Mouse (Mus musculus): Measurements from ENCODE around the gene Nbas. TPM values are rescaled to one million over a fixed set of nuclear protein-coding genes. Genes with fewer than 3 reads are reported as not detected.

Gene Nbas
- total RNA-seq (2021) = 10 to 100 TPM; 16.0 to 17.7 TPM
- long read RNA-seq, experiment 1, full-length matches to known transcripts = 4 of 18 reads
- long read RNA-seq, experiment 1, partial matches to known transcripts = 6 of 18 reads
- long read RNA-seq, experiment 1, other reads (novel, unspliced or antisense) = 8 of 18 reads
- long read RNA-seq, experiment 2, full-length matches to known transcripts = 4 of 22 reads
- long read RNA-seq, experiment 2, partial matches to known transcripts = 14 of 22 reads
- long read RNA-seq, experiment 2, other reads (novel, unspliced or antisense) = 4 of 22 reads

- DNase-seq = peak; percentile 87
Observed at GRCm38 (mm10) chr12:13268826-13269449, at the start of gene Nbas. Nbas (plus strand) TSS chr12:13269133.

- DNase-seq = no peak
Observed at GRCm38 (mm10) chr12:13242453-13242852, 26.5 kb upstream of the Nbas start.

DNA sequence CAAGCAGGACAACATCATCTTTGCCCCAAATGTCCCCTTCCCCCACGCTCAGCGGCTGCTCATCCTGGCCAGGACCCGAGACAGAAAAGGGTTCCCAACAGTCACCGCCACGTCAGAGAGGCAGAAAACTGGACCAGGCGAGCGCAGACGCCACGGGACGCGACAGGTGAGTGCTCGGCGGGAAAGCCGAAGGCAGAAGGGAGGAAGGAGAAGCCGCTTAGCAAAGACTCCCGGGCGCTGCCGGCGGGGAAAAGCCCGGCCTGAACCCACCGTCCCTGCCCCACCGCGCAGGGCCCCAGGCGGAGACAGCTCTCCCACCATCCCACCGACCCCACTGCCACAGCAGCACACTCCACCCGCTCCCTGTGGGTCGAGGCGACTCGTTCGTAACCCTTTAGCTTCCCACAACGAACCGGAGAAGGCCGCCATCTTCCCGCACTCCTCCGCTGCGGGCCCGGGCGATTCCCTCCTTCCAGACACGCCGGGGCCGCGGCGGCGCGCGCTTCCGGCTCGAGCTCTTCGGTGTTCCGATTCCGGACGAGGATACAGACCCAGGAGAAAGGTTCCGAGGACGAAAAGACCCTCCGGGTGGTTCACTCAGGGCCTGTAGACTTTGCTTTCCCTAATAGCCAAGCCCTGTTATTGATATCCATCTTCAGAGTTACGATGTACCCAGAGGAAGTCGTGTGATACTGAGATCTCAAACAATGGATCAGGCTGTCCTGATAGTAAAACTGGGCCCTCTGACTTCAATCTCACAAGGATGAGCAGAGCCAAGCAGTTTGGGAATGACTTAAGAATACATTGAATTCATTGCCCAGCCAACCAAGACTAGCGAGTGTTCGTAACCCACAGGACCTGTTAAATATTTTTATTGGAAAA lies 20.0 kb upstream of the Nbas start, which contains the start of gene Ddx1:
TSS of gene Ddx1 (minus strand) at position 523 of the 882 bp plus-strand sequence.
- DNase-seq = peak; percentile 77

GRCm38 (mm10) chr12:13249573-13249919 lies 19.4 kb upstream of the Nbas start:
- no peak for DNase-seq

- DNase-seq = no peak
Observed at GRCm38 (mm10) chr12:13255068-13255467, 13.9 kb upstream of the Nbas start.

DNA sequence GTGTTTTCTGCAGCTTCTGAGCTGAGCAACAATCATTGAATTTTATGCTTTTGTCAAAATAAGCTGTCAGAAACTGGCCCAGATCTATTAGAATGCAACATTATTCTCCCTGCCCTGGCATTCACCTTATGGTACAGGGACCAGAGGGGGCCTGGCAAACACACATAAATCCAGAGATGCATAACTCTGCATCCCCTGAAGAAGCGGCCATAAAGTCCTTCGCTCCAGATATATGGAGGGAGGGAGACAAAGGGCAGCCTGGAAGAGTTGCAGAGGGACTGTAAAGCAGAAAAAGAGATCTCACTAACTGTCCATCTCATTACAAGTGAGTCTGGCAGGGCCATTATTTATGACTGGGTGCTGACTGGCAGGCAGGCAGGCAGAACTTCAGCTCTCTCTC lies 13.2 kb upstream of the Nbas start:
- no peak for DNase-seq

- DNase-seq = no peak
Observed at GRCm38 (mm10) chr12:13268412-13268811, 521 bp upstream of the Nbas start.

GRCm38 (mm10) chr12:13269570-13270390 lies 847 bp downstream of the Nbas start:
- no peak for DNase-seq

- DNase-seq = no peak
Observed at GRCm38 (mm10) chr12:13291453-13291852, 22.5 kb downstream of the Nbas start.

GRCm38 (mm10) chr12:13293421-13293881 lies 24.5 kb downstream of the Nbas start:
- DNase-seq = no peak

GRCm38 (mm10) chr12:13303037-13303436 lies 34.1 kb downstream of the Nbas start:
- DNase-seq = no peak

- DNase-seq = no peak
Observed at GRCm38 (mm10) chr12:13313966-13314365, 45.0 kb downstream of the Nbas start.

GRCm38 (mm10) chr12:13314384-13314783 lies 45.5 kb downstream of the Nbas start:
- no peak for DNase-seq

- DNase-seq = no peak
Observed at GRCm38 (mm10) chr12:13315081-13315480, 46.1 kb downstream of the Nbas start.

DNA sequence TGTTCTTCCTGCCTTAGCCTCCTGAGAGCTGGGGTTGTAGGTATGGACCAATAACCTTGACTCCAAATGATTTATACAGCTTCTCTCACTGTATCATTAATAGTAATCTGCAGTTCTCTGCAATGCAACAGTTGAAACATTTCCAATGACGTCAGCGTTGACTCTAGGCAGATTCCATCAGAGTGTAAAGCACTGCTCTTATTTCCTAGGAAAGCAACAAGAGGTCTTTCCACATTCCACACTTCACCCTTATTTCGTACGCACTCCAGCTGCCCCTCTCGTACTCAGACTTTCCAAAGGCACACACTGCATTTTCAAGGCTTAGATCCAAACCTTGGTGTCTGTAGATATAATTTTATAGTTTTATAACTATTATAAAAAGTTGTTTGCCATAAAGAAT lies 73.6 kb downstream of the Nbas start:
- no peak for DNase-seq

GRCm38 (mm10) chr12:13356201-13356600 lies 87.3 kb downstream of the Nbas start:
- DNase-seq = no peak

- DNase-seq = no peak
Observed at GRCm38 (mm10) chr12:13356769-13357168, 87.8 kb downstream of the Nbas start.

- no peak for DNase-seq
Observed at GRCm38 (mm10) chr12:13357229-13357628, 88.3 kb downstream of the Nbas start.

DNA sequence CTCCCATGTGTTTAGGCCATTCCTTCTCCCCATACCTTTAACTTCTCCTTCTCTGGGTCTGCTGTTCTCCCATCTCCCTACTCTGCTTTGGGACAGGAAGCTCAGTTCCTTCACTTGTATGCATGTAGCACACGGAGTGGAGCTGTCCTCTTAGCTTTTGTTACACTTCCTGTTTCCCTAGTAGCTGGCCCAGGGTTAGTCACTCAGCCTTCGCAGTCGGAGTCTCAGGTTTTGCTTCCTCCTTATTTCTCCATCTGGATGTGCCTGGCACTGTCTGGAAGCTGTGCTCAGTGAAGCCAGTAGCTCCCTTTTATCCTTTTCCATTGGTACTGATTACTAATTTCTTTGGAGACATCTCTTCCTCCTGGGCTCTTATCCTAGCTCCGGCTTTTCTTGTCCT lies 89.9 kb downstream of the Nbas start:
- no peak for DNase-seq

- DNase-seq = no peak
Observed at GRCm38 (mm10) chr12:13360183-13360811, 91.4 kb downstream of the Nbas start.

GRCm38 (mm10) chr12:13381580-13381979 lies 112.6 kb downstream of the Nbas start:
- DNase-seq = no peak

- no peak for DNase-seq
Observed at GRCm38 (mm10) chr12:13382046-13382445, 113.1 kb downstream of the Nbas start.
